ENCODE assay signal across 11 mouse cellular contexts in the genomic region with DNA sequence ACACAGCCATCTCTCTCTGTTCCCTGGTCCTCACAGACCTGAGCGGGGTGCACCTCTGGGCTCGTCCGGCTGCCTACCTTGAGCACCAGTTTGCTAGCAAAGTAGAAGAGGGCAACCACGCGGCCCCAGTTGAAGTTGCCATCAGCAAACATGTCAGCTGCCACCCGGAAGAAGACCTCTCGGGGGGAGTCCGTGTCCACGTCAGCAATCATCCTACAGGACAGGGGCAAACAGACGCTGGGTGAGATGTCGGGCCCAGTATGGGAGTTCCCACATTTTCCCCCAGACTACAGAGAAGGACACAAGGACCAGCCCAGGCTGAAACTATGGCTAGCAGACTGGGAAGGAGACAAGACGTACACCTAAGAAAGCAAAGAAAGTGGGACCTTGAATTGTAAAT. TPM values are rescaled to one million over a fixed set of nuclear protein-coding genes. Genes with fewer than 3 reads are reported as not detected.
DNase-seq lines count a peak whose midpoint lies in the region; ATAC-seq and TF ChIP-seq lines count a peak whose summit lies in the region.
"Had no signal": no experiment of that assay in that cellular context is flagged by ENCODE, and none has a peak within 500 bp of the region (broad histone marks: within the 10 kb centered on the region; RNA-seq: fewer than 3 reads in every experiment).

No protein-coding gene starts in this region.

- DNase-seq in heart, postnatal 14 days: no peak
- DNase-seq in G1E (ENCODE audit: low spot score): no peak
- DNase-seq in cerebellum, adult 8-10 months: no peak
- DNase-seq in testis, postnatal 10 days (ENCODE audit: low spot score): no peak
- DNase-seq: cerebellum, adult 11 months had no signal

- peaks cover 35% of the 10 kb centered on the region for H3K4me1 ChIP-seq in heart, embryonic 15.5 days (replicated peaks)
- peaks cover 57% of the 10 kb centered on the region for H3K4me1 ChIP-seq in G1E (ENCODE audit: insufficient read depth, low read depth, low read length)
- H3K4me1 ChIP-seq in hindbrain, embryonic 13.5 days (replicated peaks): peaks cover 43% of the 10 kb centered on the region
- H3K4me1 ChIP-seq in liver, embryonic 16.5 days (ENCODE audit: control insufficient read depth, low read depth, low read length): peaks cover 40% of the 10 kb centered on the region

- ATAC-seq in heart, embryonic 15.5 days (replicated peaks; ENCODE audit: insufficient number of reproducible peaks, insufficient read depth, low FRiP score, low read depth): no peak
- ATAC-seq in G1E (ENCODE audit: extremely low read depth, insufficient number of reproducible peaks, low FRiP score, poor library complexity, severe bottlenecking): no peak
- ATAC-seq in hindbrain, embryonic 13.5 days (ENCODE audit: low FRiP score): no peak
- no peak for ATAC-seq in liver, embryonic 16.5 days (ENCODE audit: low read depth)
- no peak for ATAC-seq in monocyte, adult 5-6 weeks (replicated peaks; ENCODE audit: insufficient number of reproducible peaks, low FRiP score, low TSS enrichment, poor library complexity, severe bottlenecking)

- H3K4me2 ChIP-seq in heart, embryonic 15.5 days: peak overlapping the region; percentile 87
- peak overlapping the region; percentile 96; the same call in 1 of the 2 replicates for H3K4me2 ChIP-seq in hindbrain, embryonic 13.5 days
- H3K4me2 ChIP-seq in liver, embryonic 16.5 days (ENCODE audit: low read depth, low read length): no peak overlapping the region

- H3K27ac ChIP-seq in heart, embryonic 15.5 days: no peak overlapping the region
- no peak overlapping the region for H3K27ac ChIP-seq in hindbrain, embryonic 13.5 days
- no peak overlapping the region for H3K27ac ChIP-seq in liver, embryonic 16.5 days (ENCODE audit: low read length)

- H3K27me3 ChIP-seq in heart, embryonic 15.5 days: no peaks in the 10 kb centered on the region
- peaks cover 2% of the 10 kb centered on the region; the same call in 1 of the 2 replicates for H3K27me3 ChIP-seq in G1E (ENCODE audit: insufficient read depth, low read length)
- no peaks in the 10 kb centered on the region for H3K27me3 ChIP-seq in hindbrain, embryonic 13.5 days
- H3K27me3 ChIP-seq in liver, embryonic 16.5 days (ENCODE audit: control insufficient read depth, insufficient read depth, low read depth, low read length): no peaks in the 10 kb centered on the region

- no peaks in the 10 kb centered on the region for H3K9me3 ChIP-seq in heart, embryonic 15.5 days (replicated peaks)
- no peaks in the 10 kb centered on the region for H3K9me3 ChIP-seq in G1E (replicated peaks)
- H3K9me3 ChIP-seq in hindbrain, embryonic 13.5 days: no peaks in the 10 kb centered on the region
- no peaks in the 10 kb centered on the region for H3K9me3 ChIP-seq in liver, embryonic 16.5 days (replicated peaks; ENCODE audit: control insufficient read depth, low read length)

- TF ChIP-seq CTCF in G1E (IDR thresholded peaks at IDR 0.05; ENCODE audit: low read depth, low read length): no peak

- 92% methylated on average over 12 of the region's 12 CpGs for WGBS in heart, embryonic 15.5 days
- WGBS in hindbrain, embryonic 13.5 days: 95% methylated on average over 12 of the region's 12 CpGs
- WGBS in liver, embryonic 16.5 days (ENCODE audit: insufficient replicate concordance): 88% methylated on average over 12 of the region's 12 CpGs

- peak overlapping the region; percentile 91 for H3K4me3 ChIP-seq in heart, embryonic 15.5 days
- H3K4me3 ChIP-seq in G1E (ENCODE audit: low read depth, low read length): peak overlapping the region; percentile 94
- 0 out of 2 replicates have a peak overlapping the region, but pooled peaks have one; percentile 78 for H3K4me3 ChIP-seq in hindbrain, embryonic 13.5 days
- H3K4me3 ChIP-seq in liver, embryonic 16.5 days (ENCODE audit: low read depth, low read length): peak overlapping the region; percentile 78

- no peak overlapping the region for H3K9ac ChIP-seq in heart, embryonic 15.5 days
- H3K9ac ChIP-seq in hindbrain, embryonic 13.5 days: 0 out of 2 replicates have a peak overlapping the region, but pooled peaks have one; percentile 98
- H3K9ac ChIP-seq in liver, embryonic 16.5 days (ENCODE audit: low read depth, low read length): no peak overlapping the region

- intact Hi-C loops in heart, postnatal 14 days (cut with DNase I): no loop called here

- peaks cover 33% of the 10 kb centered on the region for H3K36me3 ChIP-seq in heart, embryonic 15.5 days
- H3K36me3 ChIP-seq in G1E (replicated peaks): peaks cover 56% of the 10 kb centered on the region
- H3K36me3 ChIP-seq in hindbrain, embryonic 13.5 days: peaks cover 33% of the 10 kb centered on the region
- H3K36me3 ChIP-seq in liver, embryonic 16.5 days (ENCODE audit: control insufficient read depth, insufficient read depth): peaks cover 11% of the 10 kb centered on the region

RNA-seq across cellular contexts. Expression of gene Bax, which starts 1.6 kb away (rescaled TPM):
- polyA plus RNA-seq in heart, embryonic 15.5 days (2015; fragmentation: Nextera tagmentation; extraction: Ambion mirVana): 107 and 112 TPM in 2 replicates
- total RNA-seq in heart, postnatal 14 days (2021): 10 to 100 TPM; 25.6 to 31.1 TPM
- 68.8 and 93.1 TPM in 2 replicates for total RNA-seq in G1E (2014; fragmentation: Nextera tagmentation)
- total RNA-seq in G1E (2017): 87.2 and 97.2 TPM in 2 replicates
- polyA plus RNA-seq in G1E (2012): 287 and 342 TPM in 2 replicates
- polyA plus RNA-seq in hindbrain, embryonic 13.5 days (2015; fragmentation: Nextera tagmentation; extraction: Ambion mirVana): 253 and 271 TPM in 2 replicates
- 63.3 and 63.4 TPM in 2 replicates for polyA plus RNA-seq in liver, embryonic 16.5 days (2015; fragmentation: Nextera tagmentation; extraction: Ambion mirVana)
- total RNA-seq in monocyte, adult 5-6 weeks (2017): 36.4 to 55.8 TPM (median 38.5 TPM) in 3 replicates

RNA-seq across cellular contexts. Expression of gene Ftl1, which starts 5.4 kb away (rescaled TPM):
- polyA plus RNA-seq in heart, embryonic 15.5 days (2015; fragmentation: Nextera tagmentation; extraction: Ambion mirVana): 3,328 and 3,965 TPM in 2 replicates
- total RNA-seq in heart, postnatal 14 days (2021): 100 to 1,000 TPM; 231 to 265 TPM
- 2,893 and 3,214 TPM in 2 replicates for total RNA-seq in G1E (2014; fragmentation: Nextera tagmentation)
- total RNA-seq in G1E (2017): 4,307 and 4,361 TPM in 2 replicates
- 6,399 and 6,975 TPM in 2 replicates for polyA plus RNA-seq in G1E (2012)
- polyA plus RNA-seq in hindbrain, embryonic 13.5 days (2015; fragmentation: Nextera tagmentation; extraction: Ambion mirVana): 7,019 and 7,066 TPM in 2 replicates
- polyA plus RNA-seq in liver, embryonic 16.5 days (2015; fragmentation: Nextera tagmentation; extraction: Ambion mirVana): 6,125 and 6,166 TPM in 2 replicates
- total RNA-seq in monocyte, adult 5-6 weeks (2017): 1,006 to 1,190 TPM (median 1,165 TPM) in 3 replicates

RNA-seq across cellular contexts. Expression of gene Tulp2, which starts 16.6 kb away (rescaled TPM):
- polyA plus RNA-seq in heart, embryonic 15.5 days (2015; fragmentation: Nextera tagmentation; extraction: Ambion mirVana): 0.28 and 1.3 TPM in 2 replicates
- not detected for total RNA-seq in heart, postnatal 14 days (2021)
- 0.98 and 1.1 TPM in 2 replicates for total RNA-seq in G1E (2014; fragmentation: Nextera tagmentation)
- 0.23 and 0.49 TPM in 2 replicates for total RNA-seq in G1E (2017)
- polyA plus RNA-seq in G1E (2012): 1.0 and 1.7 TPM in 2 replicates
- 0.13 and 0.22 TPM in 2 replicates for polyA plus RNA-seq in hindbrain, embryonic 13.5 days (2015; fragmentation: Nextera tagmentation; extraction: Ambion mirVana)
- polyA plus RNA-seq in liver, embryonic 16.5 days (2015; fragmentation: Nextera tagmentation; extraction: Ambion mirVana): 0.41 and 0.75 TPM in 2 replicates
- total RNA-seq in monocyte, adult 5-6 weeks (2017): 3.2 TPM in 1 of 3 replicates, not detected in the others
- total RNA-seq: left cerebral cortex, postnatal 14 days; neutrophil, adult 5-6 weeks had no signal

RNA-seq across cellular contexts. Expression of gene Gm45808, which starts 21.5 kb away (rescaled TPM):
- not detected in 2 replicates for polyA plus RNA-seq in heart, embryonic 15.5 days (2015; fragmentation: Nextera tagmentation; extraction: Ambion mirVana)
- 1 to 10 TPM; 2.8 to 4.6 TPM for total RNA-seq in heart, postnatal 14 days (2021)
- not detected in 2 replicates for total RNA-seq in G1E (2014; fragmentation: Nextera tagmentation)
- not detected in 2 replicates for total RNA-seq in G1E (2017)
- not detected in 2 replicates for polyA plus RNA-seq in G1E (2012)
- polyA plus RNA-seq in hindbrain, embryonic 13.5 days (2015; fragmentation: Nextera tagmentation; extraction: Ambion mirVana): not detected in 2 replicates
- polyA plus RNA-seq in liver, embryonic 16.5 days (2015; fragmentation: Nextera tagmentation; extraction: Ambion mirVana): not detected in 2 replicates
- not detected in 3 replicates for total RNA-seq in monocyte, adult 5-6 weeks (2017)
- total RNA-seq: neutrophil, adult 5-6 weeks had no signal

RNA-seq across cellular contexts. Expression of gene Dhdh, which starts 23.5 kb away (rescaled TPM):
- polyA plus RNA-seq in heart, embryonic 15.5 days (2015; fragmentation: Nextera tagmentation; extraction: Ambion mirVana): 4.0 and 4.1 TPM in 2 replicates
- total RNA-seq in heart, postnatal 14 days (2021): 1 to 10 TPM; 4.5 to 6.0 TPM
- total RNA-seq in G1E (2014; fragmentation: Nextera tagmentation) (17.7 and 18.0 TPM in 2 replicates), G1E (2017) (4.8 and 6.8 TPM in 2 replicates)
- polyA plus RNA-seq in G1E (2012): 1.3 and 1.6 TPM in 2 replicates
- 3.4 and 4.2 TPM in 2 replicates for polyA plus RNA-seq in hindbrain, embryonic 13.5 days (2015; fragmentation: Nextera tagmentation; extraction: Ambion mirVana)
- polyA plus RNA-seq in liver, embryonic 16.5 days (2015; fragmentation: Nextera tagmentation; extraction: Ambion mirVana): 2.5 and 3.3 TPM in 2 replicates
- total RNA-seq in monocyte, adult 5-6 weeks (2017): 7.0 to 8.3 TPM (median 7.5 TPM) in 3 replicates
